Mouse (Mus musculus) E14TG2a.4 (cell line): ENCODE data around the gene Rab5b.

Experiments used
- CTCF ChIP-seq: conservative IDR thresholded peaks from 2 replicates; pipeline ENCODE4 v1.5.1; 2014; ENCODE audit warnings: low read length
- NANOG ChIP-seq: IDR thresholded peaks from 2 replicates; pipeline ENCODE4 v1.6.1; 2014; ENCODE audit warnings: borderline replicate concordance, low read length, mixed read lengths
- POU5F1 ChIP-seq: IDR thresholded peaks from 2 replicates; pipeline ENCODE4 v1.6.1; 2014; ENCODE audit warnings: low read length, borderline replicate concordance

GRCm38 (mm10) chr10:128659490-128659889, 36.6 kb downstream of the Rab5b start:
- no peak for TF ChIP-seq CTCF
- no peak for TF ChIP-seq POU5F1
- no peak for TF ChIP-seq NANOG
